Mouse (Mus musculus) ES-E14 (cell line): ENCODE results near the gene Slc25a51. TPM values are rescaled to one million over a fixed set of nuclear protein-coding genes. Genes with fewer than 3 reads are reported as not detected.
"Not testable (repeated sequence)": the region's sequence is repeated elsewhere in the genome, so short reads cannot be mapped to it uniquely, and the experiment has no call there.

Experiments
- DNase-seq: peaks from one replicate; pipeline ENCODE4 v3.0.0-alpha.2; 2013; ENCODE audit warnings: low read depth, low spot score
- H3K27ac ChIP-seq: 2 replicates; pipeline ENCODE4 v1.5.1; 2012; ENCODE audit warnings: low read depth, mild to moderate bottlenecking, low read length, moderate library complexity, mixed read lengths; ENCODE audit not compliant: poor library complexity, insufficient read depth, severe bottlenecking
- H3K36me3 ChIP-seq: 2 replicates; pipeline ENCODE4 v1.6.1; 2012; ENCODE audit warnings: mild to moderate bottlenecking, low read length, moderate library complexity, mixed read lengths; ENCODE audit not compliant: control insufficient read depth, poor library complexity, insufficient read depth, severe bottlenecking
- H3K4me1 ChIP-seq, 2 experiments: fragments of 150-350 bp in 1 of 2; sonication (generic) in 1 of 2; 2 replicates each; pipeline ENCODE4 v1.6.1; 2012; ENCODE audit warnings: low read length in 2 of 2, mild to moderate bottlenecking in 1 of 2, mixed read lengths in 1 of 2; ENCODE audit not compliant: control insufficient read depth in 2 of 2, insufficient read depth in 2 of 2, poor library complexity in 1 of 2
- H3K4me3 ChIP-seq, 2 experiments: fragments of 150-350 bp in 1 of 2; sonication (generic) in 1 of 2; 2 replicates each; pipeline ENCODE4 v1.5.1; 2012; ENCODE audit warnings: low read length in 2 of 2, low read depth in 1 of 2, mild to moderate bottlenecking in 1 of 2, mixed read lengths in 1 of 2; ENCODE audit not compliant: insufficient read depth in 1 of 2, poor library complexity in 1 of 2, severe bottlenecking in 1 of 2
- H3K9ac ChIP-seq: 2 replicates; pipeline ENCODE4 v1.6.1; 2012; ENCODE audit warnings: low read depth, mild to moderate bottlenecking, low read length, mixed read lengths; ENCODE audit not compliant: poor library complexity, insufficient read depth, severe bottlenecking
- H3K9me3 ChIP-seq: fragments of 150-350 bp; sonication (generic); 2 replicates; pipeline ENCODE4 v1.6.1; 2012; ENCODE audit warnings: low read depth, mild to moderate bottlenecking, low read length; ENCODE audit not compliant: control insufficient read depth, insufficient read depth
- CHD2 ChIP-seq: IDR thresholded peaks from 2 replicates; pipeline ENCODE4 v1.6.1; 2014; ENCODE audit warnings: mild to moderate bottlenecking, low read depth, low read length, inconsistent platforms
- HCFC1 ChIP-seq: IDR thresholded peaks from 2 replicates; pipeline ENCODE4 v1.6.1; 2012; ENCODE audit warnings: low read length, inconsistent platforms, borderline replicate concordance; ENCODE audit not compliant: insufficient read depth
- MAFK ChIP-seq: IDR thresholded peaks from 2 replicates; pipeline ENCODE4 v1.6.1; 2014; ENCODE audit warnings: mild to moderate bottlenecking, low read depth, low read length, inconsistent platforms; ENCODE audit not compliant: insufficient read depth
- ZC3H11A ChIP-seq: IDR thresholded peaks from 2 replicates; pipeline ENCODE4 v1.6.1; 2012; ENCODE audit warnings: low read depth, mild to moderate bottlenecking, inconsistent platforms, low read length, borderline replicate concordance
- ZNF384 ChIP-seq: IDR thresholded peaks from 2 replicates; pipeline ENCODE4 v1.6.1; 2012; ENCODE audit warnings: low read depth, low read length, inconsistent platforms
- in situ Hi-C, 2 experiments: fragments of 600-800 bp; cut with MboI; formaldehyde crosslinking; loops; one replicate each; pipeline ENCODE4 v1.15.1; 2025; ENCODE audit warnings: low sequenced_read_pairs in 2 of 2, inconsistent platforms in 1 of 2; ENCODE audit not compliant: unreplicated experiment in 2 of 2
- total RNA-seq: library from RNA; depleted of rRNA; stranded (reverse); fragments of 300-350 nt; gene quantifications from 2 replicates; pipeline ENCODE4 v1.2.3, GENCODE M21; 2012; rRNA removed

Gene Slc25a51
- total RNA-seq, 1 experiment: 38.1 TPM

- H3K9ac ChIP-seq, H3K36me3 ChIP-seq, H3K9me3 ChIP-seq, in situ Hi-C loops, H3K4me1 ChIP-seq, H3K27ac ChIP-seq, H3K4me3 ChIP-seq, DNase-seq: not testable (repeated sequence)
Measured at GRCm38 (mm10) chr4:45380903-45381580, 27.5 kb downstream of the Slc25a51 start.

- in situ Hi-C loops: no loop called here
- TF ChIP-seq MAFK (no peak), ZNF384 (no peak), HCFC1 (no peak), ZC3H11A (no peak), CHD2 (no peak)
- no peaks in the 10 kb centered on the region for H3K4me1 ChIP-seq
- no peaks in the 10 kb centered on the region for H3K9me3 ChIP-seq
- H3K4me3 ChIP-seq: no peak overlapping the region
- H3K27ac ChIP-seq: no peak overlapping the region
- DNase-seq: no peak
- H3K36me3 ChIP-seq: peaks cover 11% of the 10 kb centered on the region
- H3K9ac ChIP-seq: no peak overlapping the region
Measured at GRCm38 (mm10) chr4:45376573-45376972, 32.0 kb downstream of the Slc25a51 start.

- Histone ChIP-seq H3K4me1 (no peaks in the 10 kb centered on the region), H3K4me3 (no peak overlapping the region), H3K36me3 (peaks cover 11% of the 10 kb centered on the region), H3K9me3 (no peaks in the 10 kb centered on the region), H3K9ac (no peak overlapping the region), H3K27ac (no peak overlapping the region)
- DNase-seq: no peak
- in situ Hi-C loops: no loop called here
- TF ChIP-seq ZNF384 (no peak), HCFC1 (no peak), MAFK (no peak), CHD2 (no peak), ZC3H11A (no peak)
Measured at GRCm38 (mm10) chr4:45374879-45375278, 33.7 kb downstream of the Slc25a51 start.

- DNase-seq: no peak
- Histone ChIP-seq H3K4me3 (no peak overlapping the region), H3K36me3 (peaks cover 11% of the 10 kb centered on the region), H3K9ac (no peak overlapping the region), H3K4me1 (no peaks in the 10 kb centered on the region), H3K9me3 (no peaks in the 10 kb centered on the region), H3K27ac (no peak overlapping the region)
- no peak for TF ChIP-seq ZNF384
- TF ChIP-seq CHD2: no peak
- no peak for TF ChIP-seq HCFC1
- TF ChIP-seq ZC3H11A: no peak
- TF ChIP-seq MAFK: no peak
- in situ Hi-C loops: no loop called here
Measured at GRCm38 (mm10) chr4:45371261-45371660, 37.3 kb downstream of the Slc25a51 start.

- in situ Hi-C loops: no loop called here
- Histone ChIP-seq H3K4me1 (no peaks in the 10 kb centered on the region), H3K4me3 (no peak overlapping the region), H3K9me3 (no peaks in the 10 kb centered on the region), H3K36me3 (no peaks in the 10 kb centered on the region), H3K27ac (no peak overlapping the region), H3K9ac (no peak overlapping the region)
- TF ChIP-seq CHD2: no peak
- TF ChIP-seq MAFK: no peak
- no peak for TF ChIP-seq HCFC1
- TF ChIP-seq ZC3H11A: no peak
- no peak for TF ChIP-seq ZNF384
- no peak for DNase-seq
Measured at GRCm38 (mm10) chr4:45356653-45357052, 51.9 kb downstream of the Slc25a51 start.

Other genes starting within 250 kb of the Slc25a51 start
- 0.74 and 1.3 TPM in 2 replicates for gene Frmpd1, start 223.9 kb downstream of the Slc25a51 start, total RNA-seq
- gene Trmt10b, start 111.6 kb downstream of the Slc25a51 start, total RNA-seq: 8.8 TPM in 2 replicates
- gene Dcaf10, start 66.7 kb downstream of the Slc25a51 start, total RNA-seq: 8.2 and 9.0 TPM in 2 replicates
- gene Exosc3, start 66.0 kb downstream of the Slc25a51 start, total RNA-seq: 56.7 and 64.5 TPM in 2 replicates
- 15.0 and 15.9 TPM in 2 replicates for gene Shb, start 123.7 kb upstream of the Slc25a51 start, total RNA-seq